Mouse (Mus musculus) kidney, embryonic 14.5 days (tissue): Measurements from ENCODE around the gene Slc34a3. TPM values are rescaled to one million over a fixed set of nuclear protein-coding genes. Genes with fewer than 3 reads are reported as not detected.

ENCODE experiments used
- ATAC-seq: fragments of 200-750 bp; cut with Nextera tagmentation; 2 replicates; pipeline ENCODE4 v1.8.0; 2017; ENCODE audit warnings: moderate number of reproducible peaks, mild to moderate bottlenecking, moderate TSS enrichment, moderate library complexity; ENCODE audit not compliant: low FRiP score, low TSS enrichment
- H3K27ac ChIP-seq: fragments of 300-500 bp; sonication (generic); 2 replicates; pipeline ENCODE4 v1.5.1; 2014; ENCODE audit warnings: low read depth, mild to moderate bottlenecking, low read length, moderate library complexity, mixed read lengths
- H3K27me3 ChIP-seq: fragments of 300-500 bp; sonication (generic); 2 replicates; pipeline ENCODE4 v1.6.1; 2014; ENCODE audit warnings: mild to moderate bottlenecking, low read length; ENCODE audit not compliant: control insufficient read depth, insufficient read depth
- H3K36me3 ChIP-seq: fragments of 300-500 bp; sonication (generic); 2 replicates; pipeline ENCODE4 v1.6.1; 2014; ENCODE audit warnings: low read length, mixed read lengths; ENCODE audit not compliant: control insufficient read depth, insufficient read depth
- H3K4me1 ChIP-seq: fragments of 300-500 bp; sonication (generic); 2 replicates; pipeline ENCODE4 v1.6.1; 2014; ENCODE audit warnings: low read length, mixed read lengths; ENCODE audit not compliant: control insufficient read depth, insufficient read depth
- H3K4me2 ChIP-seq: fragments of 300-500 bp; sonication (generic); replicated peaks from 2 replicates; pipeline ENCODE4 v1.6.1; 2014; ENCODE audit warnings: low read depth, mild to moderate bottlenecking, low read length
- H3K4me3 ChIP-seq: fragments of 300-500 bp; sonication (generic); 2 replicates; pipeline ENCODE4 v1.5.1; 2014; ENCODE audit warnings: mild to moderate bottlenecking, low read length
- H3K9ac ChIP-seq: fragments of 300-500 bp; sonication (generic); 2 replicates; pipeline ENCODE4 v1.6.1; 2014; ENCODE audit warnings: low read depth, mild to moderate bottlenecking, low read length, moderate library complexity
- H3K9me3 ChIP-seq: fragments of 300-500 bp; sonication (generic); 2 replicates; pipeline ENCODE4 v1.6.1; 2016; ENCODE audit warnings: low read length; ENCODE audit not compliant: control insufficient read depth
- WGBS: fragments of 180-500 bp; shearing (Covaris S2); extraction: QIAGEN DNeasy Blood & Tissue Kit; methylation state at CpG from one replicate; pipeline ENCODE4 v1.1.7; 2014; 5-methylcytosine and 5-hydroxymethylcytosine counted together
- polyA plus RNA-seq: library from polyadenylated mRNA; unstranded; fragments of >200 nt; fragmentation: Nextera tagmentation; extraction: Ambion mirVana; gene quantifications from 2 replicates; pipeline ENCODE4 v1.2.1, GENCODE M21; 2014

The Slc34a3 gene
- polyA plus RNA-seq, 1 experiment from 2014 or later: 0.34 TPM

DNA sequence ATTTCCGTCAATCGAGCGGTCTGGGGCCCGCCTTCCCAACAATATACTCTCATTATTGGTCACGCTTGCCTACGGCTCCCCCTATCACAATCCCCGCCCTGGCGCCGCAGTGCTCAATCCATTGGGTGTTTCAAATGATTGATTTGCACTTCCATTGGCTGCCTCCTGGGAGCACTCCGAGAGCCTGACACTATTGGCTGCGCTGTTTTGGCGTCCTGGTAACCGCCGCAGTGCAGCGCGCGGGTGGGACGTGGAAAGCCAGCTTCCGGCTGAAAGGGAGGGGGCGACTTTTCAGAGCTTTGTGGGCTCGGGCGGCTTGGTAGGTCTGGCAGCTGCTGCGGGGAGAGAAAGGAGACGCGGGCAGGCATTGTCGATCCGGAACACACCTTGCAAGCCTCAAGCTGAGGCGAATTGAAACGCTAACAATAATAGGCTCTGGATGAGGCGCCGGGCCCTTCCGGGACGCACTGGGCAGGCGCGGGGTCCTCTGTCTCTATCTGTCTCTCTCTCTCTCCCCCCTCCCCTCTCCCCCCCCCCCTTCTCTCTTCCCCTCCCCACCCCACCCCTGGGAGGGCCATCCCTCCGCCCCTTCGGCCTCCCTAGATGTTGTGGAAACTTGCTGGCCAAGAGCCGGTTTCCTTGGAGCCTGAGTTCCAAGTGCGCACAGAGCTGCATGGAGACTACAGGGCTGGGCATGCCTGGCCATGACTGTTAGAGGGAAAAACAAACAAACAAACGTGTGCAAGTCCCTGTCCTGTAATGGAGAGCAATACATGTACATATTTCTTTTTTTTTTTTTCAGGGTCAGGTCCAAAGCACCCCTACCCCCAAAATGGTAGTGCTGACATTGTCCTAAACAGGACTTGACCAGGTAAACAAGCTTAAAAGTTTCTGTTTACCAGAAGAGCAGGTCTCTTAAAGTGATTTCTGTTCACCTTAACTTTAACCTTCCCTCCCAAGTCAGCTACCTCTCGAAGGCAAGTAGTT is 9.1 kb downstream of the Slc34a3 start:
- H3K27ac ChIP-seq: peak overlapping the region; percentile 97
- peak overlapping the region; percentile 70 for H3K9ac ChIP-seq
- peaks cover 18% of the 10 kb centered on the region for H3K4me1 ChIP-seq
- H3K4me2 ChIP-seq: peak overlapping the region; percentile 52
- H3K36me3 ChIP-seq: peaks cover 11% of the 10 kb centered on the region; the same call in 1 of the 2 replicates
- no peaks in the 10 kb centered on the region for H3K27me3 ChIP-seq
- peak overlapping the region; percentile 86 for H3K4me3 ChIP-seq
- 1% methylated on average over 41 of the region's 41 CpGs for WGBS
- no peaks in the 10 kb centered on the region for H3K9me3 ChIP-seq
- ATAC-seq: peak; percentile 97

DNA sequence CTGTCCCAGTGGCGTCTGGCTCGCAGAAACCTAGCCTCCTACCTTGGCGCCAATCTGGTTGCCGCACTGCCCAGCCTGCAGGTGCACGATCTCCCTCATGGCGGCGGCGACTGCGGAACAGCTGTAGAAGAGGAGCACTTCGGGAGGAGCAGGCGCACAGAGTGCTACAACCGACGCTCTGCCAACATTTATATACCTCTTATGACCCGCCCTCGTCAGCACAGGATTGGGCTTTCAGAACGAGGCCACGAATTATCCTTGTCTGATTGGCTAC is 9.7 kb downstream of the Slc34a3 start, which contains the start of gene Tubb4b:
TSS of gene Tubb4b (minus strand) at position 211 of the 274 bp plus-strand sequence.
- Histone ChIP-seq H3K36me3 (peaks cover 11% of the 10 kb centered on the region; the same call in 1 of the 2 replicates), H3K27me3 (no peaks in the 10 kb centered on the region), H3K4me1 (peaks cover 18% of the 10 kb centered on the region), H3K4me3 (peak within 1 kb of the TSS; percentile 86), H3K9me3 (no peaks in the 10 kb centered on the region), H3K4me2 (peak within 1 kb of the TSS; percentile 59), H3K27ac (peak within 1 kb of the TSS; percentile 97), H3K9ac (peak within 1 kb of the TSS; percentile 76)
- no peak for ATAC-seq
- 1% methylated on average over 17 of the region's 17 CpGs for WGBS

DNA sequence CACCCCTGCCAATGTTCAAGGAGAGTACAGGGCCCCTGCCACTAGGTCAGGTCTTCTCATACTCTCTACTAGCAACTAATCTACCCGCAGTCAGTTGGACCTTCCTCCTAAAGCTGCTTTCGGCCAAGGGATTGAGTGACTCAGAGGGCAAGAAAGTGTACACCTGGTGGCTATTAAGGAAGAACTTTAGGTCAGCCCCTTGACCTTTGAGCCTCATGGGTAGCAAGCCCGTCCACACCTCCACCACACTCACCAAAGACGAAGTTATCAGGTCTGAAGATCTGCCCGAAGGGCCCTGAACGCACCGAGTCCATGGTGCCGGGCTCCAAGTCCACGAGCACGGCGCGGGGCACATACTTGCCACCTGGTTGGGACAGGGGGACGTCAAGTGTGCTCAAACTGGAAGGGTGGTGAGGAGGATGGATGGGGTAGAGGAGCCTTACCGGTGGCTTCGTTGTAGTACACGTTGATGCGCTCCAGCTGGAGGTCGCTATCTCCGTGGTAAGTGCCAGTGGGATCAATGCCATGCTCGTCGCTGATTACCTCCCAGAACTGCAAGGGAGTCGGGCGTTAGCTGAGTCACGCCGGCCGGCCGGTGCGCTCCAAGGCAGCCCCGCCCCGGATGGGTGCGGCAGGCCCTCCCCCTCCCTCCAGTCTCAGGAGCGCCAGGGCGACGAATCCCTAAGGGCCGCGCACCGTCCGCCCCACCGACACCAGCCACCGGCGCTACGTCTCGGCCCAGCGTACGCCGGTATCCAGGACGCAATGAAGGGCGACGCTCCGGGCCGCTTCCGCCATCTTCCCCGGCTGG is 10.3 kb downstream of the Slc34a3 start:
- under 1% methylated on average over 50 of the region's 53 CpGs for WGBS
- Histone ChIP-seq H3K4me2 (peak overlapping the region; percentile 59), H3K9ac (peak overlapping the region; percentile 76), H3K36me3 (peaks cover 11% of the 10 kb centered on the region; the same call in 1 of the 2 replicates), H3K4me1 (peaks cover 18% of the 10 kb centered on the region), H3K27me3 (no peaks in the 10 kb centered on the region), H3K4me3 (peak overlapping the region; percentile 86), H3K9me3 (no peaks in the 10 kb centered on the region), H3K27ac (peak overlapping the region; percentile 92)
- peak; percentile 53 for ATAC-seq

DNA sequence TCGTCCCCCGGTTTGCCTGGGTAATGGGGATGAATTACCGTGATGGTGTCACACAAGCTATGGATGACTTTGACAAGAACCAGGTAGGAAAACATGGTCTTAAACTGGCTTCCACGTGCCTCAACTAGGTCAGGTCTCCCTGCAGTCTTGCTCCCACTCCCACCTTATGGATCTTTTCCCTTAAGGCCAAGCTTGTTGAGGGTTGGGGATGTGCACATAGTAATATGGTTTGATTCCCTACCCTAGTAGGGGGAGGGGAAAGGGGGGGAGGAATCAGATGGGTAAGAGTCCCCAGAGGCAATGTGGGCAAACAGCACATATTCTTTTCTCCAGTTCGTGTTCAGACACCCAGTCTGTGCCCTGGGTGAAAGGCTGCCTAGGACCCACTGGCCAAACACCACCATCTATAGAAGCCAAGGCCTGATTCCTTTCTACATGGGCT is 12.8 kb downstream of the Slc34a3 start:
- ATAC-seq: no peak
- no peaks in the 10 kb centered on the region for H3K27me3 ChIP-seq
- no peaks in the 10 kb centered on the region for H3K9me3 ChIP-seq
- no peak overlapping the region for H3K9ac ChIP-seq
- no peak overlapping the region for H3K4me3 ChIP-seq
- peaks cover 13% of the 10 kb centered on the region for H3K4me1 ChIP-seq
- peaks cover 11% of the 10 kb centered on the region; the same call in 1 of the 2 replicates for H3K36me3 ChIP-seq
- no peak overlapping the region for H3K4me2 ChIP-seq
- 69% methylated on average over 5 of the region's 5 CpGs for WGBS
- H3K27ac ChIP-seq: no peak overlapping the region

DNA sequence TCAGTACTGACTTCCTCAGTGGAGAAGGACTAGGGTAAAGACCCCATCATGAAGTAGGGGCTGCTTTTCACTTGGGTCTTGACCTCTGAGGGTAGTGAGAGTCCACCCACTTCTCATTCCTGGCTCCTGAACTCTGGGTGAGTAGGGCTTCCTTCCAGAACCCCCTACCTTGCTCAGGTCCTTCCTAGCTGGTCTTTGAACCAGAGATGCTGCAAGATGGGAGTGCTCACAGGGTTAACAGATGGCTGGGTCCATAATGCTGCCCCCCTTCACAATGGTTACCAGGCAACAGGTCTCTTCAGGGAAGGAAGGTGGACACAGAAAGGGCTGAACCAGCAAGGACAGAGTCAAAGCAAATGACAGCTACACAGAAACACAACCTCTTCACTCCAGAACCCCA is 15.7 kb downstream of the Slc34a3 start, which contains the start of gene Fam166a:
TSS of gene Fam166a (plus strand) at position 301 of the 400 bp plus-strand sequence.
- H3K9ac ChIP-seq: no peak within 1 kb of the TSS
- no peak within 1 kb of the TSS for H3K4me3 ChIP-seq
- no peak within 1 kb of the TSS for H3K27ac ChIP-seq
- H3K36me3 ChIP-seq: peaks cover 11% of the 10 kb centered on the region; the same call in 1 of the 2 replicates
- H3K9me3 ChIP-seq: no peaks in the 10 kb centered on the region
- H3K27me3 ChIP-seq: no peaks in the 10 kb centered on the region
- no peak within 1 kb of the TSS for H3K4me2 ChIP-seq
- peaks cover 3% of the 10 kb centered on the region for H3K4me1 ChIP-seq
- no peak for ATAC-seq

DNA sequence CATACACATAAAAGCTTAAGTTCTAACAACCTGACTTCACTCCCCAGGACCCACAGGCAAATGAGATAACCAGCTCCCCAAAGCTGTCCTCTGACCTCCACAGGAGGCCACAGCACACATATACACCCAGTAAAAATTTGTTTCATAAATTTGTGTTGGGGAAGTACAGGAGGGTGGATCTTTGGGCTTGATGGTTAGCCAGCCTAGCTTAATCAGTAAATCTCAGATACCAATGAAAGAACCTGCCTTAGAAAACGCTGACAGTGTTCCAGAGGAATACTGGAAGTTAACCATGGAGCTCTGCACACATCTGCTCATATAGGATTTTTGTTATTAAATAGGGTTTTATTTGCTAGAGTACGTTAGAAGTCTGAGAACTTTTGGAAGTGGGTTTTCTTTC is 16.5 kb downstream of the Slc34a3 start:
- Histone ChIP-seq H3K9me3 (no peaks in the 10 kb centered on the region), H3K36me3 (peaks cover 8% of the 10 kb centered on the region; the same call in 1 of the 2 replicates), H3K4me1 (no peaks in the 10 kb centered on the region), H3K4me2 (no peak overlapping the region), H3K4me3 (no peak overlapping the region), H3K9ac (no peak overlapping the region), H3K27ac (no peak overlapping the region), H3K27me3 (no peaks in the 10 kb centered on the region)
- 49% methylated on average over 2 of the region's 2 CpGs for WGBS
- ATAC-seq: no peak

DNA sequence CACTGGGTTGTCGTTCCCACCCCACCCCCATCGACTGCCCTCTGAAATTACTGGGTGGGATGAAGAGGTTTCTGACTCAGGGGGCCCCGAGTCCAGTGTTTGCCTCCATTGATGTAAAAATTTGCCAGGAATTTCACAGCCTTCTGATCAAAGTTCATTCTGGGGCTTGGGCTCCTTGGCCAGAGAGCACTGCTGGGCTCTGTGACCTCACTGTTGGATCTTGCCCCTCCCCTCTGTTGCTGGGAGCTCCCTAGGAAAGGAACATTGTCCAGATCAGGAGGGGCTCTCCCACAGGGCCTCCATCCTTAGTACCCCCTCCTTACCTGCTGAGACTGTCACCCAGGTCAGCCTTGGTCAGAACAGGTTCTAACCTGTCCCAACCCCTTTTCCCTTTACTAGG is 19.7 kb downstream of the Slc34a3 start, which contains the start of gene Stpg3:
TSS of gene Stpg3 (minus strand) at position 194 of the 400 bp plus-strand sequence.
- WGBS: 55% methylated on average over 3 of the region's 3 CpGs
- Histone ChIP-seq H3K27ac (no peak within 1 kb of the TSS), H3K36me3 (no peaks in the 10 kb centered on the region)

DNA sequence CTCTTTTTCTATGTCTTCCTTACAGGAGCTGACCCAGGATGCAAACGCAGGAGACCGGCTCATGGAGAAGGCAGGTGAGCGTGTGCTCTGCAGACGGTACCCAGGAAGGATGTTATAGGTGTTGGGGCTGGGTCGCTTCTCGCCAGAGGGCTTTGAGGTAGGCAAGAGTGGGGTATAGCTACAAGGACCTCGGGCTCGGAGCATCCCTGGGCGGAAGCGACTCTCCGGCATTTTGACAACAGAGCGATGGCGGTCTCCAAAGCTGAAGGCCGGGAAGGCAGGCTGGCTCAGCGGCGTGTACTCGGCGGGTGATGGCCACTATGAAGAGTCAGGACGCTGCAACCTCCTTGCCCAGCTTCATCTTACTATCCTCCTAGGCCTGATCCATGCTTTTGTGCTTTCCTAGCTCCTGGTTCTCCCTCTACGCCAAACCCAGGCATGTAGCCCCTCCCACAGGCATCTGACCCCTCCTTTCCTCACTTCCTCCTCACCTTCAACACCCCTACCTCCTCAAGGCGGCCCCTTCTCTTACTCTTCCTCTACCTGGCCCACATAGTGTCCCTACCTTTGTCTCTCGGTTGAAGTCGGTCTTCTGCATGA is 20.8 kb downstream of the Slc34a3 start:
- Histone ChIP-seq H3K27ac (no peak overlapping the region), H3K9me3 (no peaks in the 10 kb centered on the region), H3K4me2 (no peak overlapping the region), H3K27me3 (no peaks in the 10 kb centered on the region), H3K4me1 (peaks cover 15% of the 10 kb centered on the region), H3K36me3 (peaks cover 7% of the 10 kb centered on the region; the same call in 1 of the 2 replicates), H3K4me3 (no peak overlapping the region), H3K9ac (no peak overlapping the region)
- WGBS: 62% methylated on average over 23 of the region's 23 CpGs
- no peak for ATAC-seq

More for the DNA sequence above, 19.7 kb downstream of the Slc34a3 start, which contains the start of gene Stpg3:
- no peaks in the 10 kb centered on the region for H3K9me3 ChIP-seq
- H3K27me3 ChIP-seq: no peaks in the 10 kb centered on the region
- no peak within 1 kb of the TSS for H3K9ac ChIP-seq
- H3K4me1 ChIP-seq: peaks cover 10% of the 10 kb centered on the region
- no peak within 1 kb of the TSS for H3K4me2 ChIP-seq
- ATAC-seq: no peak
- H3K4me3 ChIP-seq: no peak within 1 kb of the TSS
